Mouse (Mus musculus) embryonic facial prominence, embryonic 11.5 days (tissue): ENCODE measurements at regions not wholly inside any gene's neighbourhood (a gene's known extent, or its start where the extent isn't known, plus 50 kb on each side); places are given as distances from the start of the nearest gene placed in this dataset.
A peak's percentile ranks its signal among the peaks of the same experiment; 100 is the strongest.

Experiments used
- ATAC-seq: fragments of 200-750 bp; cut with Nextera tagmentation; replicated peaks from 2 replicates; pipeline ENCODE4 v1.8.0; 2017; ENCODE audit warnings: low read depth; ENCODE audit not compliant: insufficient number of reproducible peaks, low FRiP score, low TSS enrichment
- DNase-seq: peaks from one replicate; pipeline ENCODE4 v3.0.0-alpha.2; 2015; ENCODE audit warnings: low spot score
- H3K27ac ChIP-seq: fragments of 300-500 bp; sonication (generic); replicated peaks from 2 replicates; pipeline ENCODE4 v1.5.1; 2014; ENCODE audit warnings: mild to moderate bottlenecking, low read depth, low read length, control low read depth
- H3K27me3 ChIP-seq: fragments of 300-500 bp; sonication (generic); 2 replicates; pipeline ENCODE4 v1.6.1; 2014; ENCODE audit warnings: mild to moderate bottlenecking, low read length, moderate library complexity, mixed read lengths; ENCODE audit not compliant: control insufficient read depth, insufficient read depth
- H3K36me3 ChIP-seq: fragments of 300-500 bp; sonication (generic); replicated peaks from 2 replicates; pipeline ENCODE4 v1.6.1; 2014; ENCODE audit warnings: low read depth, mild to moderate bottlenecking, low read length, moderate library complexity, mixed read lengths; ENCODE audit not compliant: control insufficient read depth, insufficient read depth
- H3K4me1 ChIP-seq: fragments of 300-500 bp; sonication (generic); 2 replicates; pipeline ENCODE4 v1.6.1; 2014; ENCODE audit warnings: low read length, mixed read lengths; ENCODE audit not compliant: control insufficient read depth, insufficient read depth
- H3K4me2 ChIP-seq: fragments of 300-500 bp; sonication (generic); 2 replicates; pipeline ENCODE4 v1.6.1; 2014; ENCODE audit warnings: low read depth, mild to moderate bottlenecking, control low read depth, low read length, moderate library complexity
- H3K4me3 ChIP-seq: fragments of 300-500 bp; sonication (generic); 2 replicates; pipeline ENCODE4 v1.5.1; 2014; ENCODE audit warnings: low read depth, low read length, control low read depth
- H3K9ac ChIP-seq: fragments of 300-500 bp; sonication (generic); replicated peaks from 2 replicates; pipeline ENCODE4 v1.6.1; 2014; ENCODE audit warnings: mild to moderate bottlenecking, control low read depth, low read length
- H3K9me3 ChIP-seq: fragments of 300-500 bp; sonication (generic); replicated peaks from 2 replicates; pipeline ENCODE4 v1.6.1; 2016; ENCODE audit warnings: mild to moderate bottlenecking, low read length, inconsistent platforms, mixed read lengths; ENCODE audit not compliant: control insufficient read depth
- WGBS: fragments of 180-500 bp; shearing (Covaris S2); extraction: QIAGEN DNeasy Blood & Tissue Kit; methylation state at CpG from one replicate; pipeline ENCODE4 v1.1.7; 2014; 5-methylcytosine and 5-hydroxymethylcytosine counted together

- WGBS: 34% methylated on average over 17 of the region's 17 CpGs
- DNase-seq: no peak
- Histone ChIP-seq H3K4me3 (no peak overlapping the region), H3K9ac (no peak overlapping the region), H3K9me3 (no peaks in the 10 kb centered on the region), H3K4me1 (no peaks in the 10 kb centered on the region), H3K27me3 (no peaks in the 10 kb centered on the region), H3K27ac (no peak overlapping the region), H3K36me3 (no peaks in the 10 kb centered on the region), H3K4me2 (no peak overlapping the region)
- ATAC-seq: no peak
These were observed 408.0 kb downstream of the H2al1j start for GRCm38 (mm10) chrX:11735516-11736170.

GRCm38 (mm10) chrX:11736481-11736880, 408.9 kb downstream of the H2al1j start:
- Histone ChIP-seq H3K27me3 (no peaks in the 10 kb centered on the region), H3K4me3 (no peak overlapping the region), H3K27ac (no peak overlapping the region), H3K36me3 (no peaks in the 10 kb centered on the region), H3K4me1 (no peaks in the 10 kb centered on the region), H3K9me3 (no peaks in the 10 kb centered on the region), H3K9ac (no peak overlapping the region), H3K4me2 (no peak overlapping the region)
- DNase-seq (no peak), ATAC-seq (no peak)
- 86% methylated on average over 3 of the region's 3 CpGs for WGBS

- WGBS: 47% methylated on average over 7 of the region's 7 CpGs
- Histone ChIP-seq H3K9ac (no peak overlapping the region), H3K9me3 (no peaks in the 10 kb centered on the region), H3K27ac (no peak overlapping the region; the same call in 1 of the 2 replicates), H3K4me1 (no peaks in the 10 kb centered on the region), H3K36me3 (no peaks in the 10 kb centered on the region), H3K4me2 (no peak overlapping the region), H3K27me3 (no peaks in the 10 kb centered on the region), H3K4me3 (no peak overlapping the region)
- peak; percentile 49 for DNase-seq
- ATAC-seq: peak; percentile 78
These were observed 411.9 kb downstream of the H2al1j start for GRCm38 (mm10) chrX:11739565-11739964.

- H3K36me3 ChIP-seq: no peaks in the 10 kb centered on the region
- DNase-seq (no peak), ATAC-seq (no peak)
- no peaks in the 10 kb centered on the region for H3K27me3 ChIP-seq
- WGBS: 20% methylated on average over 3 of the region's 3 CpGs
- H3K4me1 ChIP-seq: no peaks in the 10 kb centered on the region
- no peak overlapping the region for H3K9ac ChIP-seq
- no peaks in the 10 kb centered on the region for H3K9me3 ChIP-seq
- H3K4me2 ChIP-seq: no peak overlapping the region
- H3K27ac ChIP-seq: no peak overlapping the region
- H3K4me3 ChIP-seq: no peak overlapping the region
These were observed 414.2 kb downstream of the Bcor start for GRCm38 (mm10) chrX:11745911-11746310.

- Histone ChIP-seq H3K4me2 (no peak overlapping the region), H3K4me3 (no peak overlapping the region), H3K9ac (no peak overlapping the region), H3K27me3 (no peaks in the 10 kb centered on the region), H3K27ac (no peak overlapping the region), H3K36me3 (no peaks in the 10 kb centered on the region), H3K4me1 (no peaks in the 10 kb centered on the region), H3K9me3 (no peaks in the 10 kb centered on the region)
- DNase-seq (no peak), ATAC-seq (no peak)
- WGBS: 85% methylated on average over 4 of the region's 4 CpGs
These were observed 412.6 kb downstream of the Bcor start for GRCm38 (mm10) chrX:11747386-11748121.

- Histone ChIP-seq H3K4me3 (no peak overlapping the region), H3K9ac (no peak overlapping the region), H3K9me3 (no peaks in the 10 kb centered on the region), H3K4me2 (no peak overlapping the region), H3K27me3 (no peaks in the 10 kb centered on the region), H3K4me1 (no peaks in the 10 kb centered on the region), H3K36me3 (no peaks in the 10 kb centered on the region), H3K27ac (no peak overlapping the region)
- no peak for DNase-seq
- 67% methylated on average over 4 of the region's 4 CpGs for WGBS
- ATAC-seq: no peak
These were observed 411.9 kb downstream of the Bcor start for GRCm38 (mm10) chrX:11748278-11748677.

GRCm38 (mm10) chrX:11752513-11752912, 407.6 kb downstream of the Bcor start:
- Histone ChIP-seq H3K9ac (no peak overlapping the region), H3K27me3 (no peaks in the 10 kb centered on the region), H3K27ac (no peak overlapping the region), H3K4me3 (no peak overlapping the region), H3K4me1 (no peaks in the 10 kb centered on the region), H3K4me2 (no peak overlapping the region), H3K36me3 (no peaks in the 10 kb centered on the region), H3K9me3 (no peaks in the 10 kb centered on the region)
- no peak for ATAC-seq
- 86% methylated on average over 5 of the region's 5 CpGs for WGBS
- no peak for DNase-seq

- H3K27me3 ChIP-seq: no peaks in the 10 kb centered on the region
- H3K9me3 ChIP-seq: no peaks in the 10 kb centered on the region
- H3K27ac ChIP-seq: no peak overlapping the region
- 31% methylated on average over 13 of the region's 13 CpGs for WGBS
- no peak overlapping the region for H3K4me3 ChIP-seq
- DNase-seq (no peak), ATAC-seq (no peak)
- H3K9ac ChIP-seq: no peak overlapping the region
- H3K4me1 ChIP-seq: no peaks in the 10 kb centered on the region
- no peak overlapping the region for H3K4me2 ChIP-seq
- H3K36me3 ChIP-seq: no peaks in the 10 kb centered on the region
These were observed 407.1 kb downstream of the Bcor start for GRCm38 (mm10) chrX:11752973-11753590.
